Mouse (Mus musculus) olfactory bulb, adult 2 months (tissue): ENCODE measurements at regions not wholly inside any gene's neighbourhood (a gene's known extent, or its start where the extent isn't known, plus 50 kb on each side); places are given as distances from the start of the nearest gene placed in this dataset.

Experiments
- CTCF ChIP-seq: fragments of 200-500 bp; IDR thresholded peaks from 2 replicates; pipeline ENCODE4 v1.5.1; 2012; ENCODE audit warnings: low read depth, mild to moderate bottlenecking, low read length, moderate library complexity; ENCODE audit not compliant: insufficient read depth
- POLR2A ChIP-seq: fragments of 200-500 bp; IDR thresholded peaks from 2 replicates; pipeline ENCODE4 v1.6.1; 2012; ENCODE audit warnings: mild to moderate bottlenecking, low read depth, low read length, moderate library complexity; ENCODE audit not compliant: insufficient read depth

- TF ChIP-seq CTCF: no peak
- TF ChIP-seq POLR2A: no peak
Observed at GRCm38 (mm10) chr16:24093624-24094023, 105.0 kb upstream of the Bcl6 start.
